Mouse (Mus musculus): ENCODE results near the gene Gucy2g. TPM values are rescaled to one million over a fixed set of nuclear protein-coding genes. Genes with fewer than 3 reads are reported as not detected.

Gucy2g gene
- polyA plus RNA-seq, 2 experiments: 0.03 TPM; not detected in 1

DNA sequence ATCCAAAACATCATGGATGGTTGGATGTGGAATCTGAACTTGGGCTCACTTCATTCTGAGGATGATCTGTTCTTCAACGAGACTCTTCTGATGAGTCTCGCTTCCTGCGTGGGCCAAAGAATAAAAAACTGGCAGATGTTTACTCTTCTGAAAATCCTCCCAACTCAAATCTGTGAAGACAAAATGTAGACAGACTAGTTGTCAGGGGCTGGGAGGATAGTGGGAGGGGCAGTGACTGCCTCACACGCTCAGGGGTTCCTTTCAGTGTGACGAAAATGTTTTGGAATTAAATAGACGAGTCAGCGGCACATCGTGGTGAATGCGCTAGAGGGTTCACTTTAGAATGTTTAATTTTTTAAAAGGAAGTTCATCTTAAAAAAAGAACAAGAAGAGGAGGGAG is 15.1 kb upstream of the Gucy2g start:
- WGBS (ENCODE audit: insufficient replicate concordance): 69% methylated on average over 9 of the region's 9 CpGs
- Histone ChIP-seq H3K4me1 (replicated peaks; ENCODE audit: control insufficient read depth in 2 of 2, insufficient read depth in 2 of 2, low read length in 1 of 2) (peaks cover 52% of the 10 kb centered on the region in 2 experiments), H3K4me2 (ENCODE audit: low read depth) (peak overlapping the region; percentile 30), H3K9ac (replicated peaks) (no peak overlapping the region), H3K36me3 (replicated peaks; ENCODE audit: control insufficient read depth, insufficient read depth, low read depth) (0 out of 2 replicates have a peak, but pooled peaks cover 3% of the 10 kb centered on the region), H3K27ac (no peak overlapping the region), H3K4me3 (ENCODE audit: insufficient read depth in 1 of 2, low read depth in 2 of 2, low read length in 2 of 2) (no peak overlapping the region), H3K9me3 (ENCODE audit: control insufficient read depth, low read length) (no peaks in the 10 kb centered on the region), H3K27me3 (ENCODE audit: control insufficient read depth, insufficient read depth, low read length) (no peaks in the 10 kb centered on the region)
- TF ChIP-seq EP300 (IDR thresholded peaks at IDR 0.05; ENCODE audit: low read depth): no peak
- no peak for TF ChIP-seq CTCF (IDR thresholded peaks at IDR 0.05; ENCODE audit: low read depth)
- ATAC-seq (ENCODE audit: insufficient read depth) (no peak), DNase-seq (ENCODE audit: low read depth in 3 of 3, low spot score in 3 of 3) (no peak)

- TF ChIP-seq EP300 (IDR thresholded peaks at IDR 0.05; ENCODE audit: low read depth) (no peak; the same call in 1 of the 2 replicates), CTCF (IDR thresholded peaks at IDR 0.05; ENCODE audit: low read depth) (no peak)
- H3K9me3 ChIP-seq (ENCODE audit: control insufficient read depth, low read length): no peaks in the 10 kb centered on the region
- H3K9ac ChIP-seq (replicated peaks): peak overlapping the region; percentile 86
- H3K27me3 ChIP-seq (ENCODE audit: control insufficient read depth, insufficient read depth, low read length): no peaks in the 10 kb centered on the region
- peak overlapping the region; percentile 80 for H3K27ac ChIP-seq
- peak overlapping the region; percentile 72 for H3K4me2 ChIP-seq (ENCODE audit: low read depth)
- H3K4me1 ChIP-seq (replicated peaks; ENCODE audit: control insufficient read depth in 2 of 2, insufficient read depth in 2 of 2, low read length in 1 of 2): peaks cover 40 to 45% of the 10 kb centered on the region in 2 experiments
- DNase-seq (ENCODE audit: low read depth in 3 of 3, low spot score in 3 of 3) (peak in 2 of 3 experiments; percentile 53 to 64), ATAC-seq (ENCODE audit: insufficient read depth) (peak; percentile 70)
- 0 out of 2 replicates have a peak, but pooled peaks cover under 1% of the 10 kb centered on the region for H3K36me3 ChIP-seq (replicated peaks; ENCODE audit: control insufficient read depth, insufficient read depth, low read depth)
- H3K4me3 ChIP-seq (ENCODE audit: insufficient read depth in 1 of 2, low read depth in 2 of 2, low read length in 2 of 2): peak overlapping the region; percentile 73 to 93
- 4% methylated on average over 5 of the region's 5 CpGs for WGBS (ENCODE audit: insufficient replicate concordance)
These were observed 13.5 kb upstream of the Gucy2g start for GRCm38 (mm10) chr19:55254513-55255016.

GRCm38 (mm10) chr19:55253570-55254441 is 12.8 kb upstream of the Gucy2g start:
- peaks cover 33 to 37% of the 10 kb centered on the region in 2 experiments for H3K4me1 ChIP-seq (replicated peaks; ENCODE audit: control insufficient read depth in 2 of 2, insufficient read depth in 2 of 2, low read length in 1 of 2)
- peak overlapping the region; percentile 86 for H3K9ac ChIP-seq (replicated peaks)
- no peaks in the 10 kb centered on the region for H3K36me3 ChIP-seq (replicated peaks; ENCODE audit: control insufficient read depth, insufficient read depth, low read depth)
- 0 out of 2 replicates have a peak, but pooled peaks have one; percentile 4 for TF ChIP-seq CTCF (IDR thresholded peaks at IDR 0.05; ENCODE audit: low read depth)
- TF ChIP-seq EP300 (IDR thresholded peaks at IDR 0.05; ENCODE audit: low read depth): no peak
- H3K9me3 ChIP-seq (ENCODE audit: control insufficient read depth, low read length): no peaks in the 10 kb centered on the region
- peak overlapping the region; percentile 72 for H3K4me2 ChIP-seq (ENCODE audit: low read depth)
- H3K27me3 ChIP-seq (ENCODE audit: control insufficient read depth, insufficient read depth, low read length): no peaks in the 10 kb centered on the region
- WGBS (ENCODE audit: insufficient replicate concordance): under 1% methylated on average over 32 of the region's 32 CpGs
- H3K27ac ChIP-seq: peak overlapping the region; percentile 80
- ATAC-seq (ENCODE audit: insufficient read depth): peak; percentile 64
- DNase-seq (ENCODE audit: low read depth in 3 of 3, low spot score in 3 of 3): peak in 1 of 3 experiments; percentile 57
- H3K4me3 ChIP-seq (ENCODE audit: insufficient read depth in 1 of 2, low read depth in 2 of 2, low read length in 2 of 2): peak overlapping the region; percentile 73 to 93

- peak overlapping the region; percentile 86 for H3K9ac ChIP-seq (replicated peaks)
- WGBS (ENCODE audit: insufficient replicate concordance): under 1% methylated on average over 9 of the region's 9 CpGs
- no peaks in the 10 kb centered on the region for H3K27me3 ChIP-seq (ENCODE audit: control insufficient read depth, insufficient read depth, low read length)
- H3K4me3 ChIP-seq (ENCODE audit: insufficient read depth in 1 of 2, low read depth in 2 of 2, low read length in 2 of 2): peak overlapping the region; percentile 73 to 93
- peak overlapping the region; percentile 80 for H3K27ac ChIP-seq
- TF ChIP-seq EP300 (IDR thresholded peaks at IDR 0.05; ENCODE audit: low read depth): no peak
- TF ChIP-seq CTCF (IDR thresholded peaks at IDR 0.05; ENCODE audit: low read depth): no peak
- H3K4me2 ChIP-seq (ENCODE audit: low read depth): peak overlapping the region; percentile 72
- H3K9me3 ChIP-seq (ENCODE audit: control insufficient read depth, low read length): no peaks in the 10 kb centered on the region
- DNase-seq (ENCODE audit: low read depth in 3 of 3, low spot score in 3 of 3) (no peak), ATAC-seq (ENCODE audit: insufficient read depth) (peak; percentile 11)
- H3K4me1 ChIP-seq (replicated peaks; ENCODE audit: control insufficient read depth in 2 of 2, insufficient read depth in 2 of 2, low read length in 1 of 2): peaks cover 29 to 33% of the 10 kb centered on the region in 2 experiments
- H3K36me3 ChIP-seq (replicated peaks; ENCODE audit: control insufficient read depth, insufficient read depth, low read depth): no peaks in the 10 kb centered on the region
These were observed 12.2 kb upstream of the Gucy2g start for GRCm38 (mm10) chr19:55253239-55253569.
